Mouse (Mus musculus): ENCODE data around the gene Ncf2. TPM values are rescaled to one million over a fixed set of nuclear protein-coding genes. Genes with fewer than 3 reads are reported as not detected.

The Ncf2 gene
- polyA plus RNA-seq, 1 experiment from 2014 or later, result 6.6 TPM

DNA sequence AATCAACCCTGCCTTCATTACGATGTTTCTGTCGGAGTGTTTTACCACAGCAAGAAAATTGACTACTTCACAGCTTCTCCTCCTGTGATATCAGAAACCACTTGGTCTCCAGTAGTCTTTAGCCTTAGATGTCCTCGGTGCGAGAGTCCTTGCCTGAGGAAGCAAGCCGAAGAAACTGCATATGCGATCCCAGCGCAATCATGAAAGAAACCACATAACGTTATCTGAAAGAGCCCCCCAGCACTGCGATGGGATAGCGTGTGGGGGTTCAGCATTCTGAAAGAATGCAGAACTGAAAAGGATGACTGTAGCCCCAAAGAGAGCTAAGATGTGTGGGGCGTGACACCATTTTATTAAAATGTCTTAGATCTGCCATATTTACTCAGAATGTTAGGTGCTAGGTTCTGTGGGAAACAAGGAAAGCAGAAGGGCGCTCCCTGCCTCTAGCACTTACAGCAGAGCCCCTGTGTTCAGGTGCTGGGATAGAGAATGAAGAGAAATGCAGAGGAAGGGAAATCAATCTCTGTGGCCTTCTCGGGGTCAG, 711 bp downstream of the Ncf2 start:
- Histone ChIP-seq H3K36me3 (no peaks in the 10 kb centered on the region), H3K9ac (no peak overlapping the region), H3K9me3 (no peaks in the 10 kb centered on the region), H3K4me1 (peaks cover 3% of the 10 kb centered on the region), H3K27ac (no peak overlapping the region), H3K27me3 (no peaks in the 10 kb centered on the region), H3K4me3 (no peak overlapping the region), H3K4me2 (no peak overlapping the region)
- ATAC-seq (ENCODE audit: insufficient number of reproducible peaks, low FRiP score, low TSS enrichment, low read depth), result no peak
- 84% methylated on average over 13 of the region's 13 CpGs for WGBS

- H3K9ac ChIP-seq, result no peak overlapping the region
These were observed 4.9 kb downstream of the Ncf2 start for GRCm38 (mm10) chr1:152804907-152805306.

DNA sequence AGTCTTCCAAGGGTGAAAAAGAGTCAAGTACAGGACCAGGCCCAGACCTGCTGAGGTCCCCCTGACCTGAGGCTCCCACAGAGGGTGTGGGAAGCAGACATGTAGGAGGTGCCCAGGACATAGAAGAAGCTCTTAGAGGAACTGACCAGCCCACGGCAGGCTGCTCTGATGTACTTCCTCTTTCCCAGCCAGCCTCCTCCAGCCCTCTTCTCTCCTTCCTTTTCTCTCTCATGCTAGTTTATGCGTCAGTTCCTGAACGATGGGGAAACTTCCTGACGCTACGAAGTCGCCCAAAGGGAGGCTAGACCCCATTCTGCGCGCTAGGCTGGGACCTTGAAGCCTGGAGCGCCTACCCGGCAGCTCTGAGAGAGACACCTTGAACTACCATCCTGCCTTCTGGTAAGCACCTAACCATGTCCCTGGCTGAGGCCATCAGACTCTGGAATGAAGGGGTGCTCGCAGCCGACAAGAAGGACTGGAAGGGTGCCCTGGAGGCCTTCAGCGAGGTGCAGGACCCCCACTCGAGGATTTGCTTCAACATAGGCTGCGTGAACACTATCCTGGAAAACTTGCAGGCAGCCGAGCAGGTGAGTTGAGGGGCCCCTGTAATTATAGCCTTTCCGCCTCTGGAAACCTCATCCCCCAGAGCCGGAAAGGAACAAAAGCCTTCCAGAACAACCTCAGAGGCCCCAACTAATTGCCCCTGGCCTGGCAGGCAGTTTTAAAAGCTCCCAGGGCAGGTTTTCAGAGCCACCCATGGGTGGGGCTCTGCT, 7.8 kb downstream of the Ncf2 start:
- H3K27ac ChIP-seq, result no peak overlapping the region
- H3K4me1 ChIP-seq, result peaks cover 6% of the 10 kb centered on the region
- no peak overlapping the region for H3K9ac ChIP-seq
- H3K9me3 ChIP-seq, result no peaks in the 10 kb centered on the region
- no peak overlapping the region for H3K4me2 ChIP-seq
- 41% methylated on average over 18 of the region's 18 CpGs for WGBS
- no peak overlapping the region for H3K4me3 ChIP-seq
- H3K27me3 ChIP-seq, result no peaks in the 10 kb centered on the region
- no peaks in the 10 kb centered on the region for H3K36me3 ChIP-seq
- ATAC-seq (ENCODE audit: insufficient number of reproducible peaks, low FRiP score, low TSS enrichment, low read depth), result no peak

More at GRCm38 (mm10) chr1:152804907-152805306, 4.9 kb downstream of the Ncf2 start:
- Histone ChIP-seq H3K9me3 (no peaks in the 10 kb centered on the region), H3K4me1 (peaks cover 6% of the 10 kb centered on the region), H3K27me3 (no peaks in the 10 kb centered on the region), H3K36me3 (no peaks in the 10 kb centered on the region), H3K27ac (no peak overlapping the region), H3K4me3 (no peak overlapping the region), H3K4me2 (no peak overlapping the region)
- ATAC-seq (ENCODE audit: insufficient number of reproducible peaks, low FRiP score, low TSS enrichment, low read depth), result no peak
- 83% methylated on average over 6 of the region's 6 CpGs for WGBS

DNA sequence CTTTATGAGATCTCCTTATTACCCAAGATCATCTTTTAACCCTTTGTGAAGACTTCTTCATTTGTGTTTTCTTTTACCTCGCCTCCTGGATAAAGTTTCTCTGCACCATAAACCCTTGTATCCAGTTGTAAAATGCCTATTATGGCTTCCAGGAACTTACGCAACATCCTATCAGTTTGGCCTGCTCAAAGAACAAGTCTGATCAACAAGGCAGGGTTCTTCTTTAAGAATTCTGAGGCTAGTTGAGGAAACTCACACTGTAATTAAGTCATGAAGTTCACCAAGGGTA, 8.3 kb downstream of the Ncf2 start:
- Histone ChIP-seq H3K36me3 (no peaks in the 10 kb centered on the region), H3K4me1 (peaks cover 6% of the 10 kb centered on the region), H3K9ac (no peak overlapping the region), H3K9me3 (no peaks in the 10 kb centered on the region), H3K27me3 (no peaks in the 10 kb centered on the region), H3K4me3 (no peak overlapping the region), H3K27ac (no peak overlapping the region), H3K4me2 (no peak overlapping the region)
- no peak for ATAC-seq (ENCODE audit: insufficient number of reproducible peaks, low FRiP score, low TSS enrichment, low read depth)
- 58% methylated on average over 2 of the region's 2 CpGs for WGBS

- no peak overlapping the region for H3K4me2 ChIP-seq
- no peak overlapping the region for H3K9ac ChIP-seq
- no peaks in the 10 kb centered on the region for H3K36me3 ChIP-seq
- H3K9me3 ChIP-seq, result no peaks in the 10 kb centered on the region
- no peak overlapping the region for H3K4me3 ChIP-seq
- WGBS, result 36% methylated on average over 8 of the region's 8 CpGs
- H3K4me1 ChIP-seq, result peaks cover 6% of the 10 kb centered on the region
- H3K27ac ChIP-seq, result no peak overlapping the region
- ATAC-seq (ENCODE audit: insufficient number of reproducible peaks, low FRiP score, low TSS enrichment, low read depth), result no peak
- no peaks in the 10 kb centered on the region for H3K27me3 ChIP-seq
These were observed 9.7 kb downstream of the Ncf2 start for GRCm38 (mm10) chr1:152809541-152810252.

- no peak for ATAC-seq (ENCODE audit: insufficient number of reproducible peaks, low FRiP score, low TSS enrichment, low read depth)
- Histone ChIP-seq H3K27ac (no peak overlapping the region), H3K27me3 (no peaks in the 10 kb centered on the region), H3K4me3 (no peak overlapping the region), H3K9ac (no peak overlapping the region), H3K4me2 (no peak overlapping the region), H3K4me1 (peaks cover 13% of the 10 kb centered on the region), H3K36me3 (no peaks in the 10 kb centered on the region), H3K9me3 (no peaks in the 10 kb centered on the region)
- 76% methylated on average over 13 of the region's 13 CpGs for WGBS
These were observed 10.8 kb downstream of the Ncf2 start for GRCm38 (mm10) chr1:152810533-152811439.

DNA sequence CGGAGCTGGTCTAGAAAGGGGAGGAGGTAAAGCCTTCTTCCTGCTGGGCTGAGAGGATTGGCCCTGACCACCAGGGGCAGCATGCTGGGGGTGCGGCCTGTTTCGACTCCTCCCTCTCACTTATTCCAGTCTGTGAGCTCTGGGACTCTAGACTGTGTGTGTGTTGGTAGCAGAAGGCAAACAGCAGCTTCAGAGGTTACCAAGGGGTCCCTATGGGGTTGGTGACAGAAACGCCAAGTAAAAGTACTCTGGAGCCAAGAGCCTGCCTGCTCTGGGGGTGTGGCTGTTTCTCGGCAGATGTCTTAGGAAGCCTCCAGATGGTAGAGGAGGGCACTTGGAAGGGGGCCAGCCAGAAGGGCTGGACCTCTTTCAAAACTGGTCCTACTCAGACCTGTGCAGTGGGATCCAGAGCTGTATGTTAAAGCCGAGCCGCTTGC, 15.3 kb downstream of the Ncf2 start:
- Histone ChIP-seq H3K4me2 (no peak overlapping the region), H3K27me3 (no peaks in the 10 kb centered on the region), H3K27ac (no peak overlapping the region), H3K9me3 (no peaks in the 10 kb centered on the region), H3K4me1 (peaks cover 7% of the 10 kb centered on the region), H3K9ac (no peak overlapping the region), H3K36me3 (no peaks in the 10 kb centered on the region), H3K4me3 (no peak overlapping the region)
- ATAC-seq (ENCODE audit: insufficient number of reproducible peaks, low FRiP score, low TSS enrichment, low read depth), result peak; percentile 58
- WGBS, result 30% methylated on average over 7 of the region's 7 CpGs

- Histone ChIP-seq H3K9ac (no peak overlapping the region), H3K36me3 (no peaks in the 10 kb centered on the region)
- no peak for ATAC-seq (ENCODE audit: insufficient number of reproducible peaks, low FRiP score, low TSS enrichment, low read depth)
These were observed 17.2 kb downstream of the Ncf2 start for GRCm38 (mm10) chr1:152817027-152817769.

DNA sequence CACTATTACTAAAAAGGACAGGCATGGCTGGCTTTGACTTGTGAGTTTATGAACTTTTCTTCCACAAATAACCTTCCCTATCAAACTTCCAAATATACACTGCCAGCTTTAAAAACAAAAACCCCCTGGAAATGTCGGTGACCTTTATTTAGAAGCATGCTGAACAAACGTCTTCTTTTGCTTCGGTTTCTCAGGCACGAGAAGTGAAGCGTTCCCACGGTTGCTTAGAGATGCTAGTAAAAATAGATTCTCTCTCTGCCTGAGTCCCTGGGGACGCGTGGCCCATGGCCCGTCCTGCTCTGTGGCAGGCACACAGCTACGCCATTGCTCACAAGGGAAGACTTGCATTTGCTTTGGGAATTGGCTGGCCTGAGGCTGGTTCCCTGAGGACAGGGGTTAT, 17.8 kb downstream of the Ncf2 start:
- Histone ChIP-seq H3K9me3 (no peaks in the 10 kb centered on the region), H3K36me3 (no peaks in the 10 kb centered on the region), H3K4me2 (no peak overlapping the region), H3K27me3 (no peaks in the 10 kb centered on the region), H3K4me3 (no peak overlapping the region), H3K27ac (no peak overlapping the region), H3K4me1 (peaks cover 7% of the 10 kb centered on the region), H3K9ac (no peak overlapping the region)
- ATAC-seq (ENCODE audit: insufficient number of reproducible peaks, low FRiP score, low TSS enrichment, low read depth), result no peak
- WGBS, result 55% methylated on average over 10 of the region's 10 CpGs

More at GRCm38 (mm10) chr1:152817027-152817769, 17.2 kb downstream of the Ncf2 start:
- H3K9me3 ChIP-seq, result no peaks in the 10 kb centered on the region
- no peaks in the 10 kb centered on the region for H3K27me3 ChIP-seq
- H3K4me3 ChIP-seq, result no peak overlapping the region
- no peak overlapping the region for H3K4me2 ChIP-seq
- peaks cover 7% of the 10 kb centered on the region for H3K4me1 ChIP-seq
- WGBS, result 37% methylated on average over 12 of the region's 12 CpGs
- H3K27ac ChIP-seq, result no peak overlapping the region

GRCm38 (mm10) chr1:152819558-152819957, 19.6 kb downstream of the Ncf2 start:
- no peak for ATAC-seq (ENCODE audit: insufficient number of reproducible peaks, low FRiP score, low TSS enrichment, low read depth)
- WGBS, result 78% methylated on average over 6 of the region's 6 CpGs
- Histone ChIP-seq H3K36me3 (no peaks in the 10 kb centered on the region), H3K4me1 (peaks cover 7% of the 10 kb centered on the region), H3K9me3 (no peaks in the 10 kb centered on the region), H3K27me3 (no peaks in the 10 kb centered on the region), H3K27ac (no peak overlapping the region), H3K4me3 (no peak overlapping the region), H3K4me2 (no peak overlapping the region), H3K9ac (no peak overlapping the region)

Measured in limb, embryonic 15.5 days (tissue).